Mouse (Mus musculus) limb, embryonic 12.5 days (tissue): ENCODE results near the gene Map3k10. TPM values are rescaled to one million over a fixed set of nuclear protein-coding genes. Genes with fewer than 3 reads are reported as not detected.
A peak's percentile ranks its signal among the peaks of the same experiment; 100 is the strongest.
"Not testable (repeated sequence)": the region's sequence is repeated elsewhere in the genome, so short reads cannot be mapped to it uniquely, and the experiment has no call there.

Experiments used
- ATAC-seq: fragments of 200-750 bp; cut with Nextera tagmentation; 2 replicates; pipeline ENCODE4 v1.8.0; 2017; ENCODE audit warnings: low read depth, moderate TSS enrichment; ENCODE audit not compliant: insufficient number of reproducible peaks, insufficient read depth, low FRiP score, low TSS enrichment
- H3K27ac ChIP-seq: fragments of 300-500 bp; sonication (generic); 2 replicates; pipeline ENCODE4 v1.5.1; 2016; ENCODE audit warnings: mild to moderate bottlenecking, moderate library complexity
- H3K27me3 ChIP-seq: fragments of 300-500 bp; sonication (generic); 2 replicates; pipeline ENCODE4 v1.6.1; 2016; ENCODE audit warnings: mild to moderate bottlenecking, moderate library complexity
- H3K36me3 ChIP-seq: fragments of 300-500 bp; sonication (generic); 2 replicates; pipeline ENCODE4 v1.6.1; 2016; ENCODE audit warnings: mild to moderate bottlenecking, moderate library complexity
- H3K4me1 ChIP-seq: fragments of 300-500 bp; sonication (generic); replicated peaks from 2 replicates; pipeline ENCODE4 v1.6.1; 2016
- H3K4me2 ChIP-seq: fragments of 300-500 bp; sonication (generic); 2 replicates; pipeline ENCODE4 v1.6.1; 2016; ENCODE audit warnings: mild to moderate bottlenecking, moderate library complexity
- H3K4me3 ChIP-seq: fragments of 300-500 bp; sonication (generic); replicated peaks from 2 replicates; pipeline ENCODE4 v1.5.1; 2016; ENCODE audit warnings: mild to moderate bottlenecking
- H3K9ac ChIP-seq: fragments of 300-500 bp; sonication (generic); replicated peaks from 2 replicates; pipeline ENCODE4 v1.6.1; 2016; ENCODE audit warnings: mild to moderate bottlenecking, moderate library complexity
- H3K9me3 ChIP-seq: fragments of 300-500 bp; sonication (generic); 2 replicates; pipeline ENCODE4 v1.6.1; 2016; ENCODE audit warnings: mild to moderate bottlenecking, moderate library complexity
- WGBS: fragments of 180-500 bp; shearing (Covaris S2); methylation state at CpG from one replicate; pipeline ENCODE4 v1.1.7; 2016; 5-methylcytosine and 5-hydroxymethylcytosine counted together
- polyA plus RNA-seq: library from polyadenylated mRNA; unstranded; fragments of >200 nt; fragmentation: Nextera tagmentation; extraction: Ambion mirVana; gene quantifications from 2 replicates; pipeline ENCODE4 v1.2.1, GENCODE M21; 2016

The Map3k10 gene
- polyA plus RNA-seq, 1 experiment from 2014 or later = 16.6 TPM

- H3K36me3 ChIP-seq = peaks cover 33% of the 10 kb centered on the region
- peaks cover 8% of the 10 kb centered on the region for H3K4me1 ChIP-seq
- 67% methylated on average over 20 of the region's 20 CpGs for WGBS
- no peaks in the 10 kb centered on the region for H3K9me3 ChIP-seq
- 0 out of 2 replicates have a peak overlapping the region, but pooled peaks have one; percentile 58 for H3K4me2 ChIP-seq
- no peak for ATAC-seq
- H3K9ac ChIP-seq = no peak overlapping the region
- H3K27me3 ChIP-seq = peaks cover 85% of the 10 kb centered on the region
- no peak overlapping the region for H3K4me3 ChIP-seq
- H3K27ac ChIP-seq = no peak overlapping the region
Observed at GRCm38 (mm10) chr7:27654607-27655276, 19.7 kb downstream of the Map3k10 start.

GRCm38 (mm10) chr7:27653681-27654437 is 20.5 kb downstream of the Map3k10 start, which contains the start of gene Ttc9b:
Gene Ttc9b (plus strand): TSS chr7:27653915.
- Histone ChIP-seq H3K4me3 (peak within 1 kb of the TSS; percentile 34), H3K36me3 (peaks cover 25% of the 10 kb centered on the region), H3K27ac (no peak within 1 kb of the TSS), H3K9ac (no peak within 1 kb of the TSS; the same call in 1 of the 2 replicates), H3K4me2 (peak within 1 kb of the TSS; percentile 58), H3K9me3 (no peaks in the 10 kb centered on the region), H3K27me3 (peaks cover 76% of the 10 kb centered on the region), H3K4me1 (peaks cover 8% of the 10 kb centered on the region)
- 4% methylated on average over 46 of the region's 62 CpGs for WGBS
- peak; percentile 63 for ATAC-seq

GRCm38 (mm10) chr7:27650949-27651348 is 23.4 kb downstream of the Map3k10 start:
- no peak overlapping the region for H3K27ac ChIP-seq
- no peaks in the 10 kb centered on the region; the same call in 1 of the 2 replicates for H3K36me3 ChIP-seq
- 5% methylated on average over 10 of the region's 10 CpGs for WGBS
- no peak overlapping the region for H3K9ac ChIP-seq
- H3K27me3 ChIP-seq = peaks cover 47% of the 10 kb centered on the region
- H3K4me3 ChIP-seq = 0 out of 2 replicates have a peak overlapping the region, but pooled peaks have one; percentile 6
- peaks cover 8% of the 10 kb centered on the region for H3K4me1 ChIP-seq
- peak overlapping the region; percentile 19; the same call in 1 of the 2 replicates for H3K4me2 ChIP-seq
- no peaks in the 10 kb centered on the region for H3K9me3 ChIP-seq
- ATAC-seq = no peak

GRCm38 (mm10) chr7:27649723-27650122 is 24.7 kb downstream of the Map3k10 start:
- Histone ChIP-seq H3K4me2 (no peak overlapping the region), H3K9ac (no peak overlapping the region), H3K4me1 (peaks cover 8% of the 10 kb centered on the region), H3K36me3 (no peaks in the 10 kb centered on the region), H3K9me3 (no peaks in the 10 kb centered on the region), H3K27me3 (peaks cover 35% of the 10 kb centered on the region), H3K4me3 (no peak overlapping the region), H3K27ac (no peak overlapping the region)
- WGBS = 87% methylated on average over 11 of the region's 11 CpGs
- no peak for ATAC-seq

- H3K27me3 ChIP-seq = peaks cover 12% of the 10 kb centered on the region
- no peaks in the 10 kb centered on the region for H3K36me3 ChIP-seq
- H3K27ac ChIP-seq = no peak overlapping the region
- no peaks in the 10 kb centered on the region for H3K4me1 ChIP-seq
- 83% methylated on average over 6 of the region's 6 CpGs for WGBS
- H3K4me2 ChIP-seq = no peak overlapping the region
- no peak overlapping the region for H3K9ac ChIP-seq
- no peaks in the 10 kb centered on the region for H3K9me3 ChIP-seq
- ATAC-seq = no peak
- H3K4me3 ChIP-seq = no peak overlapping the region
Observed at GRCm38 (mm10) chr7:27647281-27648002, 27.0 kb downstream of the Map3k10 start.

GRCm38 (mm10) chr7:27646516-27646915 is 27.9 kb downstream of the Map3k10 start:
- Histone ChIP-seq H3K27me3 (peaks cover 6% of the 10 kb centered on the region; the same call in 1 of the 2 replicates), H3K4me3 (no peak overlapping the region), H3K4me1 (no peaks in the 10 kb centered on the region), H3K36me3 (no peaks in the 10 kb centered on the region), H3K9me3 (no peaks in the 10 kb centered on the region), H3K9ac (no peak overlapping the region), H3K27ac (no peak overlapping the region), H3K4me2 (no peak overlapping the region)
- ATAC-seq = no peak
- WGBS = 86% methylated on average over 7 of the region's 7 CpGs

- H3K9ac ChIP-seq = no peak overlapping the region
- H3K4me1 ChIP-seq = no peaks in the 10 kb centered on the region
- no peak for ATAC-seq
- peaks cover 4% of the 10 kb centered on the region for H3K36me3 ChIP-seq
- WGBS = 60% methylated on average over 1 of the region's 1 CpGs
- H3K4me3 ChIP-seq = no peak overlapping the region
- no peak overlapping the region for H3K4me2 ChIP-seq
- H3K9me3 ChIP-seq = no peaks in the 10 kb centered on the region
- H3K27ac ChIP-seq = no peak overlapping the region
- no peaks in the 10 kb centered on the region for H3K27me3 ChIP-seq
Observed at GRCm38 (mm10) chr7:27644471-27644870, 29.9 kb downstream of the Map3k10 start.

- H3K27ac ChIP-seq = not testable (repeated sequence)
Observed at GRCm38 (mm10) chr7:27635094-27635493, 39.3 kb downstream of the Map3k10 start.

GRCm38 (mm10) chr7:27634691-27635090 is 39.7 kb downstream of the Map3k10 start:
- WGBS = 97% methylated on average over 6 of the region's 6 CpGs
- Histone ChIP-seq H3K9me3 (no peaks in the 10 kb centered on the region), H3K27me3 (no peaks in the 10 kb centered on the region), H3K4me1 (no peaks in the 10 kb centered on the region), H3K36me3 (peaks cover 80% of the 10 kb centered on the region), H3K9ac (no peak overlapping the region), H3K4me3 (no peak overlapping the region), H3K27ac (no peak overlapping the region), H3K4me2 (no peak overlapping the region)
- no peak for ATAC-seq

More at GRCm38 (mm10) chr7:27635094-27635493, 39.3 kb downstream of the Map3k10 start:
- ATAC-seq, H3K4me2 ChIP-seq, H3K4me1 ChIP-seq, H3K9me3 ChIP-seq, H3K9ac ChIP-seq, H3K27me3 ChIP-seq, H3K4me3 ChIP-seq: not testable (repeated sequence)
- 94% methylated on average over 2 of the region's 2 CpGs for WGBS
- H3K36me3 ChIP-seq = peaks cover 80% of the 10 kb centered on the region

- Histone ChIP-seq H3K27me3 (no peaks in the 10 kb centered on the region), H3K4me2 (no peak overlapping the region), H3K36me3 (peaks cover 91% of the 10 kb centered on the region), H3K9me3 (no peaks in the 10 kb centered on the region), H3K27ac (no peak overlapping the region), H3K9ac (no peak overlapping the region), H3K4me1 (no peaks in the 10 kb centered on the region), H3K4me3 (no peak overlapping the region)
- 92% methylated on average over 6 of the region's 6 CpGs for WGBS
- ATAC-seq = no peak
Observed at GRCm38 (mm10) chr7:27633166-27633565, 41.2 kb downstream of the Map3k10 start.

GRCm38 (mm10) chr7:27631439-27631838 is 43.0 kb downstream of the Map3k10 start:
- H3K4me3 ChIP-seq = no peak overlapping the region

More at GRCm38 (mm10) chr7:27631439-27631838, 43.0 kb downstream of the Map3k10 start:
- Histone ChIP-seq H3K36me3 (peaks cover 91% of the 10 kb centered on the region), H3K27me3 (no peaks in the 10 kb centered on the region), H3K9ac (no peak overlapping the region), H3K9me3 (no peaks in the 10 kb centered on the region), H3K4me1 (no peaks in the 10 kb centered on the region), H3K4me2 (no peak overlapping the region), H3K27ac (no peak overlapping the region)
- WGBS = 96% methylated on average over 4 of the region's 4 CpGs
- ATAC-seq = no peak
